Mouse (Mus musculus): ENCODE data around the gene Thrb.

DNA sequence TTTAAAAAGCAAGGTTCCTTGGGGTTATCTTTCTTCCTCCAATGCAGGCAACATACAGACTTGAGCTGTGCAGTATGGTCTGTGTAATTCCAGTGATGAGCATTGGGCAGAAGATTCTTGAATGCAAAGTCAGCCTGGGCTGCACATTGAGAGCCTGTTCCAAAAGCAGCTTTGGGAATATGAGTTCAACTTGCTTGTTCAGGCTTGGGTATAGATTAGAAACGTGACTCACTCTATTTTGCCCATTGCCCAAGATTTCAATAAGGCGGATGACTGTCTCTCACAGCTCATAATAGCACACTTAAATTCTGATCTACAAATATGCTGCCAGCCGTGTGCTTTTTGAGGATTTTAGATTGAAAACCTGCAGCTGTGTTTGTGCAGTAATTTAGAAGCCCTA lies 18.3 kb upstream of the Thrb start:
- TF ChIP-seq CTCF (IDR thresholded peaks at IDR 0.05; ENCODE audit: low read depth), result no peak
- TF ChIP-seq EP300 (IDR thresholded peaks at IDR 0.05; ENCODE audit: low read depth), result no peak

Data from liver, embryonic 14.5 days (tissue).